Mouse (Mus musculus): ENCODE measurements at regions not wholly inside any gene's neighbourhood (a gene's known extent, or its start where the extent isn't known, plus 50 kb on each side); places are given as distances from the start of the nearest gene placed in this dataset.

GRCm38 (mm10) chrX:68507664-68508063, 170.7 kb upstream of the Fmr1 start:
- TF ChIP-seq CTCF (conservative IDR thresholded peaks at IDR 0.05; ENCODE audit: low read length): no peak
- TF ChIP-seq POU5F1 (IDR thresholded peaks at IDR 0.05; ENCODE audit: borderline replicate concordance, low read length): no peak

All from E14TG2a.4 (cell line).